Mouse (Mus musculus): ENCODE results near the gene Unc5cl.

GRCm38 (mm10) chr17:48551788-48552531, 97.3 kb downstream of the Unc5cl start:
- no peak for TF ChIP-seq CTCF (conservative IDR thresholded peaks at IDR 0.05; ENCODE audit: low read length)
- TF ChIP-seq NANOG (IDR thresholded peaks at IDR 0.05; ENCODE audit: borderline replicate concordance, low read length) = no peak
- TF ChIP-seq POU5F1 (IDR thresholded peaks at IDR 0.05; ENCODE audit: borderline replicate concordance, low read length) = no peak
